Mouse (Mus musculus): ENCODE results near the gene Gm20695. TPM values are rescaled to one million over a fixed set of nuclear protein-coding genes. Genes with fewer than 3 reads are reported as not detected.
"Not testable (repeated sequence)": the region's sequence is repeated elsewhere in the genome, so short reads cannot be mapped to it uniquely, and the experiment has no call there.

Gene Gm20695
- polyA plus RNA-seq, 1 experiment: 0.69 TPM

GRCm38 (mm10) chr16:3848416-3848815 is 36.0 kb upstream of the Gm20695 start:
- Histone ChIP-seq H3K27me3 (ENCODE audit: control insufficient read depth, insufficient read depth, low read length) (no peaks in the 10 kb centered on the region), H3K4me1 (ENCODE audit: control insufficient read depth, insufficient read depth, low read length) (no peaks in the 10 kb centered on the region; the same call in 1 of the 2 replicates), H3K27ac (ENCODE audit: insufficient read depth, low read length) (no peak overlapping the region), H3K4me3 (replicated peaks; ENCODE audit: insufficient read depth, low read depth, low read length) (no peak overlapping the region)
- TF ChIP-seq POLR2A (IDR thresholded peaks at IDR 0.05; ENCODE audit: borderline replicate concordance, insufficient read depth, low read length): no peak
- no peak for TF ChIP-seq CTCF (IDR thresholded peaks at IDR 0.05; ENCODE audit: borderline replicate concordance, insufficient read depth, low read depth, low read length)
- 82% methylated on average over 3 of the region's 3 CpGs for WGBS
- DNase-seq: no peak

DNA sequence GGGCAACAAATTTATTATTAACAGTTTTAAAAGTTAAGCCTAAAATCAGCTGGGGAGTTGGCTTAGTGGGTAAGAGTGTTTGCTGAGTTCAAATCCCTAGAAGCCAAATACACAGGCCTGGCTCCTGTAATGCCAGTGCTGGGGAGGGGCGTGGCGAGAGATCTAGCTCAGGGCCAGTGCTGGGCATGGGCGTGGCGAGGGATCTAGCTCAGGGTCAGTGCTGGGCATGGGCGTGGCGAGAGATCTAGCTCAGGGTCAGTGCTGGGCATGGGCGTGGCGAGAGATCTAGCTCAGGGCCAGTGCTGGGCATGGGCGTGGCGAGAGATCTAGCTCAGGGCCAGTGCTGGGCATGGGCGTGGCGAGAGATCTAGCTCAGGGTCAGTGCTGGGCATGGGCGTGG is 33.1 kb upstream of the Gm20695 start:
- not testable (repeated sequence) for DNase-seq; H3K4me1 ChIP-seq (ENCODE audit: control insufficient read depth, insufficient read depth, low read length); H3K27me3 ChIP-seq (ENCODE audit: control insufficient read depth, insufficient read depth, low read length); H3K27ac ChIP-seq (ENCODE audit: insufficient read depth, low read length); H3K4me3 ChIP-seq (replicated peaks; ENCODE audit: insufficient read depth, low read depth, low read length)
- WGBS: 94% methylated on average over 13 of the region's 13 CpGs

GRCm38 (mm10) chr16:3852586-3852985 is 31.9 kb upstream of the Gm20695 start:
- Histone ChIP-seq H3K4me1 (ENCODE audit: control insufficient read depth, insufficient read depth, low read length) (no peaks in the 10 kb centered on the region; the same call in 1 of the 2 replicates), H3K4me3 (replicated peaks; ENCODE audit: insufficient read depth, low read depth, low read length) (no peak overlapping the region), H3K27ac (ENCODE audit: insufficient read depth, low read length) (no peak overlapping the region), H3K27me3 (ENCODE audit: control insufficient read depth, insufficient read depth, low read length) (no peaks in the 10 kb centered on the region)
- 59% methylated on average over 12 of the region's 12 CpGs for WGBS
- TF ChIP-seq CTCF (IDR thresholded peaks at IDR 0.05; ENCODE audit: borderline replicate concordance, insufficient read depth, low read depth, low read length) (no peak), POLR2A (IDR thresholded peaks at IDR 0.05; ENCODE audit: borderline replicate concordance, insufficient read depth, low read length) (no peak)
- no peak for DNase-seq

DNA sequence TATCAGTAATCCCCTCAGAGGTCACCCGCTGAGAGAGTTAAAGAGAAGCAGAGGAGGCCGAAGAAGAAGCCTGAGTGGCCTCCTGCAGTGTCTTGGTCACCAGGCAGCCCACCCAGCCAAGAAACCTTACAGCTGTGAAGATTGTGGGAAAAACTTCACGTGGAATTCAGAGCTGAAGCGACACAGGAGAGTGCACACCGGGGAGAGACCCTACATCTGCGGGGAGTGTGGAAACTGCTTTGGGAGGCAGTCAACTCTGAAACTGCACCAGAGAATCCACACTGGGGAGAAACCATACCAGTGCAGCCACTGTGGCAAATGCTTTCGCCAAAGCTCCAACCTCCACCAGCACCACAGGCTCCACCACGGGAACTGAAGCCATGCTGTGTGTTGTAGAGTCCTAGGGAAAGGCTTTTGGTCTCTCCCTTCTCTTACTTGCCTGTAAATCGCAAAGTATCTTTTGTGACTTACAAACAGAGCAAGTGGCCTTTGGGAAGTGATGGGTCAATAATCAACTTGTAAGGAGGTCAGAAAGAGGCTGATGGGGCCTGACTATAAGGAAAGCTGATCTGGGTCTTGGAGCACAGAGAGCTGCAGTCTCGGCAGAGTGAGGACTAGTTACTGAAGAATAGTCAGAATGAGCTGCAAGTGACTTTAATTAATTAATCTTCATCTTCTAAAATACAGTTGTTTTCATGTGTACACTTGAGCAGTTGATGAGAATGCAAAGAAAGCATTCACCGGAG is 29.8 kb upstream of the Gm20695 start:
- Histone ChIP-seq H3K4me3 (replicated peaks; ENCODE audit: insufficient read depth, low read depth, low read length) (no peak overlapping the region), H3K4me1 (ENCODE audit: control insufficient read depth, insufficient read depth, low read length) (no peaks in the 10 kb centered on the region), H3K27ac (ENCODE audit: insufficient read depth, low read length) (no peak overlapping the region), H3K27me3 (ENCODE audit: control insufficient read depth, insufficient read depth, low read length) (no peaks in the 10 kb centered on the region)
- DNase-seq: no peak
- WGBS: 33% methylated on average over 11 of the region's 11 CpGs
- no peak for TF ChIP-seq CTCF (IDR thresholded peaks at IDR 0.05; ENCODE audit: borderline replicate concordance, insufficient read depth, low read depth, low read length)
- TF ChIP-seq POLR2A (IDR thresholded peaks at IDR 0.05; ENCODE audit: borderline replicate concordance, insufficient read depth, low read length): no peak

- WGBS: 87% methylated on average over 1 of the region's 1 CpGs
- Histone ChIP-seq H3K27ac (ENCODE audit: insufficient read depth, low read length) (no peak overlapping the region), H3K4me3 (replicated peaks; ENCODE audit: insufficient read depth, low read depth, low read length) (no peak overlapping the region), H3K4me1 (ENCODE audit: control insufficient read depth, insufficient read depth, low read length) (no peaks in the 10 kb centered on the region), H3K27me3 (ENCODE audit: control insufficient read depth, insufficient read depth, low read length) (no peaks in the 10 kb centered on the region)
- DNase-seq: no peak
- TF ChIP-seq CTCF (IDR thresholded peaks at IDR 0.05; ENCODE audit: borderline replicate concordance, insufficient read depth, low read depth, low read length) (no peak), POLR2A (IDR thresholded peaks at IDR 0.05; ENCODE audit: borderline replicate concordance, insufficient read depth, low read length) (no peak)
These were observed 28.7 kb upstream of the Gm20695 start for GRCm38 (mm10) chr16:3855776-3856175.

GRCm38 (mm10) chr16:3859254-3859653 is 25.2 kb upstream of the Gm20695 start:
- WGBS: 97% methylated on average over 4 of the region's 4 CpGs
- Histone ChIP-seq H3K4me1 (ENCODE audit: control insufficient read depth, insufficient read depth, low read length) (no peaks in the 10 kb centered on the region), H3K27ac (ENCODE audit: insufficient read depth, low read length) (no peak overlapping the region), H3K4me3 (replicated peaks; ENCODE audit: insufficient read depth, low read depth, low read length) (no peak overlapping the region), H3K27me3 (ENCODE audit: control insufficient read depth, insufficient read depth, low read length) (no peaks in the 10 kb centered on the region)
- TF ChIP-seq POLR2A (IDR thresholded peaks at IDR 0.05; ENCODE audit: borderline replicate concordance, insufficient read depth, low read length) (no peak), CTCF (IDR thresholded peaks at IDR 0.05; ENCODE audit: borderline replicate concordance, insufficient read depth, low read depth, low read length) (no peak)
- no peak for DNase-seq

- Histone ChIP-seq H3K4me1 (ENCODE audit: control insufficient read depth, insufficient read depth, low read length) (peaks cover 3% of the 10 kb centered on the region), H3K27ac (ENCODE audit: insufficient read depth, low read length) (no peak overlapping the region), H3K27me3 (ENCODE audit: control insufficient read depth, insufficient read depth, low read length) (no peaks in the 10 kb centered on the region), H3K4me3 (replicated peaks; ENCODE audit: insufficient read depth, low read depth, low read length) (peak overlapping the region; percentile 81)
- DNase-seq: no peak
- WGBS: 2% methylated on average over 16 of the region's 16 CpGs
- TF ChIP-seq CTCF (IDR thresholded peaks at IDR 0.05; ENCODE audit: borderline replicate concordance, insufficient read depth, low read depth, low read length) (no peak), POLR2A (IDR thresholded peaks at IDR 0.05; ENCODE audit: borderline replicate concordance, insufficient read depth, low read length) (no peak)
These were observed 12.6 kb upstream of the Gm20695 start for GRCm38 (mm10) chr16:3871815-3872214.

GRCm38 (mm10) chr16:3872216-3873047 is 12.0 kb upstream of the Gm20695 start, which contains the start of gene Naa60:
Gene Naa60 (plus strand): TSS chr16:3872375.
- no peak for TF ChIP-seq CTCF (IDR thresholded peaks at IDR 0.05; ENCODE audit: borderline replicate concordance, insufficient read depth, low read depth, low read length)
- peak within 1 kb of the TSS; percentile 81 for H3K4me3 ChIP-seq (replicated peaks; ENCODE audit: insufficient read depth, low read depth, low read length)
- H3K27me3 ChIP-seq (ENCODE audit: control insufficient read depth, insufficient read depth, low read length): no peaks in the 10 kb centered on the region
- 3% methylated on average over 47 of the region's 47 CpGs for whole genome bisulfite sequencing
- peaks cover 3% of the 10 kb centered on the region for H3K4me1 ChIP-seq (ENCODE audit: control insufficient read depth, insufficient read depth, low read length)
- peak; percentile 86 to 92 for DNase-seq
- H3K27ac ChIP-seq (ENCODE audit: insufficient read depth, low read length): peak within 1 kb of the TSS; percentile 64

Measured in cerebellum, adult 2 months (tissue).